Mouse (Mus musculus): ENCODE data around the gene Narfl.

GRCm38 (mm10) chr17:25824362-25825142 is 51.0 kb downstream of the Narfl start:
- TF ChIP-seq ZC3H11A (IDR thresholded peaks at IDR 0.05; ENCODE audit: borderline replicate concordance, low read depth, low read length) (no peak), ZNF384 (IDR thresholded peaks at IDR 0.05; ENCODE audit: low read depth, low read length) (no peak), CHD2 (IDR thresholded peaks at IDR 0.05; ENCODE audit: low read depth, low read length) (no peak)

Data from ES-E14 (cell line).